19 mouse cellular contexts compared by ENCODE assay signal in the genomic region with DNA sequence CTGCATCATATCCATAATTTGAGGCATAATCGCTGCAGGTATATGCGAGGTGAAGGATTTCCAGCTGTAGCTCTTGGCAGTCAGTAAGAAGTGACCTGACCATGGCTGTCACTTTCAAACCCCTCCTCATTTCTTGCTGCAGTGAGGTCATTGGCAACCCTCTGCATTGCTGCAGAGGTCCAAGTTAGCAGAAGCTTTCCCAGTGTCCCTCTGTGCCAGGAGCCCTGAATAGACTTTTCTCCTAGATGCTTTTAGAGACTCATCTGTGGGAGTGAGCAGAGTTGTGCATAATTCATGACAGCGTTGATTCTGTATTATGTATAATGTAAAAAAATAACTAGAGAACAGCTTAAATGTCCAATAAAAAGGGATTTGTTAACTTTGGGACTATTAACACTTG. TPM values are rescaled to one million over a fixed set of nuclear protein-coding genes. Genes with fewer than 3 reads are reported as not detected.
DNase-seq lines count a peak whose midpoint lies in the region; ATAC-seq and TF ChIP-seq lines count a peak whose summit lies in the region.
"Had no signal": no experiment of that assay in that cellular context is flagged by ENCODE, and none has a peak within 500 bp of the region (broad histone marks: within the 10 kb centered on the region; RNA-seq: fewer than 3 reads in every experiment).

No protein-coding gene starts in this region.

- H3K4me2 ChIP-seq in forebrain, embryonic 15.5 days (replicated peaks) = no peak overlapping the region
- H3K4me2 ChIP-seq: embryonic facial prominence, embryonic 12.5 days; hindbrain, embryonic 15.5 days; liver, embryonic 11.5 days; lung, embryonic 15.5 days; neural tube, embryonic 13.5 days had no signal

- H3K9ac ChIP-seq in forebrain, embryonic 15.5 days (replicated peaks) = no peak overlapping the region
- H3K9ac ChIP-seq: embryonic facial prominence, embryonic 12.5 days; hindbrain, embryonic 15.5 days; lung, embryonic 15.5 days; neural tube, embryonic 13.5 days had no signal

- 0 out of 2 replicates have a peak, but pooled peaks have one; percentile 7 for ATAC-seq in forebrain, embryonic 15.5 days (replicated peaks)
- ATAC-seq: intestine, postnatal 0 days had no signal

- DNase-seq in forebrain, embryonic 10.5 days (ENCODE audit: extremely low spot score, low spot score) = no peak
- DNase-seq in layer of hippocampus, adult 2 months (ENCODE audit: low spot score in 2 of 2) = no peak
- DNase-seq in layer of hippocampus, adult 9-10 months (ENCODE audit: low spot score) = no peak
- DNase-seq in right cerebral cortex, postnatal 10 days (ENCODE audit: low spot score in 2 of 2) = peak; percentile 57 to 76
- DNase-seq in right cerebral cortex, postnatal 14 days = no peak
- DNase-seq in retina, postnatal 1 day = peak; percentile 11
- DNase-seq in lung, adult 18-20 months = no peak

- H3K36me3 ChIP-seq in forebrain, embryonic 15.5 days = no peaks in the 10 kb centered on the region
- H3K36me3 ChIP-seq in forebrain, embryonic 10.5 days (replicated peaks) = no peaks in the 10 kb centered on the region
- H3K36me3 ChIP-seq: embryonic facial prominence, embryonic 12.5 days; hindbrain, embryonic 15.5 days; lung, embryonic 15.5 days; neural tube, embryonic 13.5 days had no signal

- H3K27ac ChIP-seq in forebrain, embryonic 15.5 days (replicated peaks) = no peak overlapping the region
- no peak overlapping the region for H3K27ac ChIP-seq in forebrain, embryonic 10.5 days
- H3K27ac ChIP-seq in layer of hippocampus, adult 2 months = peak overlapping the region; percentile 56; the same call in 1 of the 2 replicates
- H3K27ac ChIP-seq: embryonic facial prominence, embryonic 12.5 days; hindbrain, embryonic 15.5 days; lung, embryonic 15.5 days; neural tube, embryonic 13.5 days had no signal

- no peaks in the 10 kb centered on the region for H3K27me3 ChIP-seq in forebrain, embryonic 15.5 days
- no peaks in the 10 kb centered on the region for H3K27me3 ChIP-seq in forebrain, embryonic 10.5 days (ENCODE audit: poor library complexity, severe bottlenecking)
- H3K27me3 ChIP-seq: embryonic facial prominence, embryonic 12.5 days; hindbrain, embryonic 15.5 days; lung, embryonic 15.5 days; neural tube, embryonic 13.5 days had no signal

- no peak for TF ChIP-seq CTCF in layer of hippocampus, adult 2 months (conservative IDR thresholded peaks at IDR 0.05)

- peaks cover 4% of the 10 kb centered on the region for H3K4me1 ChIP-seq in forebrain, embryonic 15.5 days
- peaks cover 6% of the 10 kb centered on the region for H3K4me1 ChIP-seq in forebrain, embryonic 10.5 days
- H3K4me1 ChIP-seq: embryonic facial prominence, embryonic 12.5 days; lung, embryonic 15.5 days had no signal

- no peak overlapping the region for H3K4me3 ChIP-seq in forebrain, embryonic 15.5 days
- no peak overlapping the region for H3K4me3 ChIP-seq in forebrain, embryonic 10.5 days
- no peak overlapping the region for H3K4me3 ChIP-seq in layer of hippocampus, adult 2 months
- H3K4me3 ChIP-seq: embryonic facial prominence, embryonic 12.5 days; erythroblast, embryonic 14.5 days; hindbrain, embryonic 15.5 days; lung, embryonic 15.5 days; neural tube, embryonic 13.5 days had no signal

- no peaks in the 10 kb centered on the region for H3K9me3 ChIP-seq in forebrain, embryonic 15.5 days
- no peaks in the 10 kb centered on the region for H3K9me3 ChIP-seq in forebrain, embryonic 10.5 days
- H3K9me3 ChIP-seq: embryonic facial prominence, embryonic 12.5 days; hindbrain, embryonic 15.5 days; lung, embryonic 15.5 days; neural tube, embryonic 13.5 days had no signal

- 73% methylated on average over 3 of the region's 3 CpGs for WGBS in forebrain, embryonic 15.5 days
- WGBS in forebrain, embryonic 10.5 days = 69% methylated on average over 3 of the region's 3 CpGs

RNA-seq across cellular contexts. Expression of gene Tmprss7, which starts 8.2 kb away (rescaled TPM):
- 0.39 and 0.65 TPM in 2 replicates for polyA plus RNA-seq in forebrain, embryonic 15.5 days (2015; fragmentation: Nextera tagmentation; extraction: Ambion mirVana)
- polyA plus RNA-seq in forebrain, embryonic 10.5 days (2016; fragmentation: Nextera tagmentation; extraction: Ambion mirVana) = 0.31 and 0.42 TPM in 2 replicates
- 1 to 10 TPM in 1 of 2 experiments, under 1 TPM in 1; 0.44 to 1.0 TPM for total RNA-seq in layer of hippocampus, adult 2 months (2021)
- total RNA-seq: gastrocnemius, adult 18-20 months; gastrocnemius, postnatal 4 days had no signal
- polyA plus RNA-seq: erythroblast, embryonic 14.5 days; heart, embryonic 16.5 days had no signal

RNA-seq across cellular contexts. Expression of gene BC016579, which starts 31.4 kb away (rescaled TPM):
- 0.08 TPM in 1 of 2 replicates, not detected in the other for polyA plus RNA-seq in forebrain, embryonic 15.5 days (2015; fragmentation: Nextera tagmentation; extraction: Ambion mirVana)
- 0.07 and 0.15 TPM in 2 replicates for polyA plus RNA-seq in forebrain, embryonic 10.5 days (2016; fragmentation: Nextera tagmentation; extraction: Ambion mirVana)
- total RNA-seq in layer of hippocampus, adult 2 months (2021) = under 1 TPM in 1 of 2 experiments, not detected in 1; 0.15 TPM
- total RNA-seq: gastrocnemius, adult 18-20 months; gastrocnemius, postnatal 4 days had no signal
- polyA plus RNA-seq: embryonic facial prominence, embryonic 12.5 days; erythroblast, embryonic 14.5 days; hindbrain, embryonic 15.5 days; neural tube, embryonic 13.5 days; testis, adult 2 months had no signal

RNA-seq across cellular contexts. Expression of gene Tagln3, which starts 39.1 kb away (rescaled TPM):
- 490 and 501 TPM in 2 replicates for polyA plus RNA-seq in forebrain, embryonic 15.5 days (2015; fragmentation: Nextera tagmentation; extraction: Ambion mirVana)
- 83.4 and 104 TPM in 2 replicates for polyA plus RNA-seq in forebrain, embryonic 10.5 days (2016; fragmentation: Nextera tagmentation; extraction: Ambion mirVana)
- 100 to 1,000 TPM; 246 to 258 TPM for total RNA-seq in layer of hippocampus, adult 2 months (2021)

RNA-seq across cellular contexts. Expression of gene Abhd10, which starts 57.5 kb away (rescaled TPM):
- 39.8 and 43.3 TPM in 2 replicates for polyA plus RNA-seq in forebrain, embryonic 15.5 days (2015; fragmentation: Nextera tagmentation; extraction: Ambion mirVana)
- 41.2 and 41.4 TPM in 2 replicates for polyA plus RNA-seq in forebrain, embryonic 10.5 days (2016; fragmentation: Nextera tagmentation; extraction: Ambion mirVana)
- total RNA-seq in layer of hippocampus, adult 2 months (2021) = 10 to 100 TPM; 19.8 to 20.5 TPM

Comparison
In these comparisons a context has a peak if more than half of its experiments do, and no peak if none do; other contexts are left out.
1. DNase-seq: peak in right cerebral cortex, postnatal 10 days (2 of 2) and retina, postnatal 1 day (single experiment); none in forebrain, embryonic 10.5 days (single experiment), layer of hippocampus, adult 2 months (0 of 2), layer of hippocampus, adult 9-10 months (single experiment), right cerebral cortex, postnatal 14 days (single experiment) and lung, adult 18-20 months (0 of 2).